Comparison of ENCODE assay signal across 8 mouse cellular contexts in the genomic region with DNA sequence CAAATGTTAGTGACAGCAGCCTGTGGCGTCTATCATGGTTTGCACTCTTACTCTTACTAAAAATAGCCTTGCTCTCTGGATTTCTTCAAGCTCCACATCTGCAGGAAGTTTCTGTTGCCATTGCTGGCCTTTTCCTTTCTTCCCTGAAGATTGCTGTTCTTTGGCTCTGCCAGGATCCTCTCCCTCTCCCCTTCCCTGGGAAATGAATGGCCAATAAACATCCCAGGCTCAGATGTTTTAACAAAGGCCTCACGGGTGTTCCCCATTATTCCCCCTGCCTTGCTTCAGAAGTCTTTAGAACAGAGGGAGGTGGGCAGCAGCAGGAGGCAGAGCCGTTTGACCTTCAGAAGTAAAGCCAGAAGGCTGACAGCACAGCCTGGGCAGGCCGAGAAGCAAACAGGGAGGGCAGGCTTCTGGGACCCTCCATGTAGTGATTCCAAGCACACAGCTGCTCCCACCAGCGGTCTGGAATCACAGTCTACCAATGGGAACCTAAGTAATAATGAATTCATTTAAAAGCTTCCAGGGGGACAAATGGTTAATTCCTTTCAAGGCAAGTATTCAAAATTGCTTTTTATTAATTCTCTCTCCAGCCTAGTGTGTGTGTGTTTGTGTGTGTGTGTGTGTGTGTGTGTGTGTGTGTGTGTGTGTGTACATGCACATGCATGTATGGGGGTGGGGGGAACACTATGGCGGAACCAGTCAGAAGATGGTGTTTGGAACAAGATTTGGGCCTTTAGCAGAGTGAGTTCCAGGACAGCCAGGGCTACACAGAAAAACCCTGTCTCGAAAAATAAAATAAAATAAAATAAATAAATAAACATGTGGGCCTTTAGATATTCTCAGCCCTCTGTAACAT.
DNase-seq lines count a peak whose midpoint lies in the region; ATAC-seq lines count a peak whose summit lies in the region.

No protein-coding gene starts in this region.

- H3K9ac ChIP-seq in heart, embryonic 12.5 days: 0 out of 2 replicates have a peak overlapping the region, but pooled peaks have one; percentile 26
- H3K9ac ChIP-seq in limb, embryonic 15.5 days: no peak overlapping the region

- intact Hi-C loops in left cerebral cortex, postnatal 25 days (cut with DNase I): no loop called here

- peaks cover 6% of the 10 kb centered on the region for H3K9me3 ChIP-seq in heart, embryonic 12.5 days (replicated peaks)
- no peaks in the 10 kb centered on the region for H3K9me3 ChIP-seq in limb, embryonic 15.5 days

- DNase-seq in ES-CJ7 (ENCODE audit: low read depth, low spot score): peak; percentile 87
- peak; percentile 76 for DNase-seq in embryo, embryonic 10 days (ENCODE audit: low spot score)
- no peak for DNase-seq in thymus, postnatal 14 days
- no peak for DNase-seq in frontal cortex, postnatal 14 days (ENCODE audit: low spot score in 2 of 2)
- no peak for DNase-seq in left cerebral cortex, postnatal 25 days (ENCODE audit: low spot score in 2 of 2)

- ATAC-seq in heart, embryonic 12.5 days (ENCODE audit: insufficient number of reproducible peaks, low FRiP score): peak; percentile 41; the same call in 1 of the 2 replicates
- no peak for ATAC-seq in limb, embryonic 15.5 days (ENCODE audit: insufficient number of reproducible peaks, low FRiP score, low TSS enrichment, low read depth)
- no peak for ATAC-seq in CD4-positive, CD25-positive, alpha-beta regulatory T cell, adult 4 months

- 26% methylated on average over 7 of the region's 7 CpGs for WGBS in heart, embryonic 12.5 days
- WGBS in limb, embryonic 15.5 days: 20% methylated on average over 7 of the region's 7 CpGs

- no peaks in the 10 kb centered on the region for H3K27me3 ChIP-seq in heart, embryonic 12.5 days (replicated peaks)
- no peaks in the 10 kb centered on the region for H3K27me3 ChIP-seq in limb, embryonic 15.5 days

- H3K36me3 ChIP-seq in heart, embryonic 12.5 days: peaks cover 3% of the 10 kb centered on the region; the same call in 1 of the 2 replicates
- H3K36me3 ChIP-seq in limb, embryonic 15.5 days: peaks cover 6% of the 10 kb centered on the region; the same call in 1 of the 2 replicates

- peak overlapping the region; percentile 35 for H3K4me2 ChIP-seq in heart, embryonic 12.5 days
- no peak overlapping the region for H3K4me2 ChIP-seq in limb, embryonic 15.5 days

- peak overlapping the region; percentile 94 for H3K27ac ChIP-seq in heart, embryonic 12.5 days (ENCODE audit: poor library complexity, severe bottlenecking)
- H3K27ac ChIP-seq in limb, embryonic 15.5 days: peak overlapping the region; percentile 78

- H3K4me3 ChIP-seq in heart, embryonic 12.5 days: no peak overlapping the region
- no peak overlapping the region for H3K4me3 ChIP-seq in limb, embryonic 15.5 days

- peaks cover 49% of the 10 kb centered on the region for H3K4me1 ChIP-seq in heart, embryonic 12.5 days (replicated peaks)
- peaks cover 23% of the 10 kb centered on the region for H3K4me1 ChIP-seq in limb, embryonic 15.5 days

Comparison
In these comparisons a context has a peak if more than half of its experiments do, and no peak if none do; other contexts are left out.
1. DNase-seq: peak in ES-CJ7 (single experiment) and embryo, embryonic 10 days (single experiment); none in thymus, postnatal 14 days (single experiment), frontal cortex, postnatal 14 days (0 of 2) and left cerebral cortex, postnatal 25 days (0 of 2).